9 mouse cellular contexts compared by ENCODE assay signal in the genomic region with DNA sequence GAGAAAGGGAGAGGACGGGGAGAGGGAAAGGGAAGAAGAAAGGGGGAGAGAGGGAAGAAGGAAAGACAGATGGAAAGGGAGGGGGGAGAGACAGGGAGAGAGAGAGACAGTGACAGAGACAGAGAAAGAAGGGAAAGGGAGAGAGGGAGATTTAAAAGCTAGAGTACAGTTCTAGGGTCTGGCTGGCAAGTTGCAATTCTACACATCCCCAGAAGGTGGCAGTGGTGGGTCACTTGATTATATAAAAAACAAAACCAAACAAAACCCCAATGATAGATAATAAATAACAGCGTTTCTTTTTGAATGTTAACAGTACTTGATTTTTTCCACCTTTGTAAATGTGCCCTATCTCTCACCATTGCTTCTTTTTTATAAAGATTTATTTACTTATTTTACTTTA. TPM values are rescaled to one million over a fixed set of nuclear protein-coding genes. Genes with fewer than 3 reads are reported as not detected.
A peak's percentile ranks its signal among the peaks of the same experiment; 100 is the strongest.
DNase-seq lines count a peak whose midpoint lies in the region; ATAC-seq and TF ChIP-seq lines count a peak whose summit lies in the region.
"Had no signal": no experiment of that assay in that cellular context is flagged by ENCODE, and none has a peak within 500 bp of the region (broad histone marks: within the 10 kb centered on the region; RNA-seq: fewer than 3 reads in every experiment).

No protein-coding gene starts in this region.

- H3K9me3 ChIP-seq in heart, embryonic 11.5 days (replicated peaks; ENCODE audit: control insufficient read depth, low read length): no peaks in the 10 kb centered on the region
- no peaks in the 10 kb centered on the region for H3K9me3 ChIP-seq in midbrain, embryonic 15.5 days
- no peaks in the 10 kb centered on the region for H3K9me3 ChIP-seq in stomach, postnatal 0 days (ENCODE audit: control insufficient read depth, low read length)
- H3K9me3 ChIP-seq: embryonic facial prominence, embryonic 13.5 days had no signal

- DNase-seq in heart, postnatal 10 days: peak; percentile 69 to 84
- DNase-seq in CD4-positive, CD25-positive, alpha-beta regulatory T cell, adult 2 months (ENCODE audit: low read depth, low spot score): peak; percentile 79
- peak; percentile 67 for DNase-seq in adrenal gland, postnatal 14 days
- DNase-seq in layer of hippocampus, postnatal 25 days (ENCODE audit: extremely low spot score in 1 of 2, low spot score in 1 of 2): peak; percentile 50 to 80
- peak; percentile 57 for DNase-seq in stomach, postnatal 0 days (ENCODE audit: low spot score)

- no peak overlapping the region for H3K27ac ChIP-seq in heart, embryonic 11.5 days (ENCODE audit: low read depth, low read length)
- no peak overlapping the region for H3K27ac ChIP-seq in midbrain, embryonic 15.5 days
- H3K27ac ChIP-seq in stomach, postnatal 0 days (replicated peaks): no peak overlapping the region
- H3K27ac ChIP-seq: embryonic facial prominence, embryonic 13.5 days had no signal

- no peak for TF ChIP-seq EP300 in stomach, postnatal 0 days (optimal IDR thresholded peaks at IDR 0.05)

- no peaks in the 10 kb centered on the region for H3K27me3 ChIP-seq in heart, embryonic 11.5 days (ENCODE audit: control insufficient read depth, insufficient read depth, low read length)
- no peaks in the 10 kb centered on the region for H3K27me3 ChIP-seq in midbrain, embryonic 15.5 days (replicated peaks)
- no peaks in the 10 kb centered on the region for H3K27me3 ChIP-seq in stomach, postnatal 0 days (ENCODE audit: control insufficient read depth, insufficient read depth, low read length)
- H3K27me3 ChIP-seq: embryonic facial prominence, embryonic 13.5 days had no signal

- WGBS in heart, embryonic 11.5 days (ENCODE audit: insufficient replicate concordance): 39% methylated on average over 2 of the region's 2 CpGs
- WGBS in midbrain, embryonic 15.5 days: 45% methylated on average over 2 of the region's 2 CpGs
- WGBS in stomach, postnatal 0 days: 24% methylated on average over 2 of the region's 2 CpGs

- no peaks in the 10 kb centered on the region; the same call in 1 of the 2 replicates for H3K36me3 ChIP-seq in heart, embryonic 11.5 days (ENCODE audit: control insufficient read depth, insufficient read depth, low read length)
- H3K36me3 ChIP-seq in midbrain, embryonic 15.5 days (replicated peaks): no peaks in the 10 kb centered on the region
- no peaks in the 10 kb centered on the region for H3K36me3 ChIP-seq in stomach, postnatal 0 days (ENCODE audit: control insufficient read depth, insufficient read depth, low read length)

- TF ChIP-seq CTCF in stomach, postnatal 0 days (IDR thresholded peaks at IDR 0.05; ENCODE audit: low read depth): peak; percentile 84

- intact Hi-C loops in heart, postnatal 10 days (cut with DNase I): loop anchor here (1.0 to 10.0 kb wide), 3 partner anchors 57 to 265 kb away; a partner anchor contains a TSS

- ATAC-seq in heart, embryonic 11.5 days (replicated peaks; ENCODE audit: insufficient number of reproducible peaks, low FRiP score, low TSS enrichment): no peak
- ATAC-seq in erythroblast, adult 5-6 weeks (replicated peaks; ENCODE audit: low FRiP score, poor library complexity, severe bottlenecking): 0 out of 2 replicates have a peak, but pooled peaks have one; percentile 31
- 0 out of 2 replicates have a peak, but pooled peaks have one; percentile 37 for ATAC-seq in midbrain, embryonic 15.5 days (replicated peaks)
- ATAC-seq in stomach, postnatal 0 days (ENCODE audit: low FRiP score, low TSS enrichment): no peak

- H3K4me3 ChIP-seq in heart, embryonic 11.5 days (ENCODE audit: low read depth, low read length): no peak overlapping the region
- no peak overlapping the region for H3K4me3 ChIP-seq in midbrain, embryonic 15.5 days
- H3K4me3 ChIP-seq in stomach, postnatal 0 days (ENCODE audit: low read depth, low read length): no peak overlapping the region
- H3K4me3 ChIP-seq: embryonic facial prominence, embryonic 13.5 days had no signal

- no peak overlapping the region for H3K9ac ChIP-seq in heart, embryonic 11.5 days (ENCODE audit: low read depth, low read length)
- no peak overlapping the region for H3K9ac ChIP-seq in midbrain, embryonic 15.5 days
- no peak overlapping the region for H3K9ac ChIP-seq in stomach, postnatal 0 days (ENCODE audit: low read length)
- H3K9ac ChIP-seq: embryonic facial prominence, embryonic 13.5 days had no signal

- no peaks in the 10 kb centered on the region for H3K4me1 ChIP-seq in heart, embryonic 11.5 days (ENCODE audit: control insufficient read depth, insufficient read depth, low read length)
- H3K4me1 ChIP-seq in midbrain, embryonic 15.5 days: no peaks in the 10 kb centered on the region
- no peaks in the 10 kb centered on the region for H3K4me1 ChIP-seq in stomach, postnatal 0 days (replicated peaks; ENCODE audit: control insufficient read depth, insufficient read depth)
- H3K4me1 ChIP-seq: embryonic facial prominence, embryonic 13.5 days had no signal

- no peak overlapping the region for H3K4me2 ChIP-seq in heart, embryonic 11.5 days
- no peak overlapping the region for H3K4me2 ChIP-seq in midbrain, embryonic 15.5 days
- no peak overlapping the region for H3K4me2 ChIP-seq in stomach, postnatal 0 days (replicated peaks; ENCODE audit: low read depth)
- H3K4me2 ChIP-seq: embryonic facial prominence, embryonic 13.5 days had no signal

RNA-seq across cellular contexts. Expression of a gene that starts 28.3 kb away (rescaled TPM):
- 10 to 100 TPM; 49.6 to 53.5 TPM for total RNA-seq in heart, postnatal 10 days (2021)
- 30.9 and 32.4 TPM in 2 replicates for polyA plus RNA-seq in heart, embryonic 11.5 days (2014; fragmentation: Nextera tagmentation; extraction: Ambion mirVana)
- 33.2 and 36.8 TPM in 2 replicates for total RNA-seq in adrenal gland, postnatal 14 days (2021)
- total RNA-seq in erythroblast, adult 5-6 weeks (2015; ENCODE audit: low replicate concordance): 10.7 and 19.2 TPM in 2 replicates
- total RNA-seq in erythroblast, adult 5-6 weeks (2017; ENCODE audit: low replicate concordance): 14.1 and 22.6 TPM in 2 replicates
- 1 to 10 TPM; 6.4 to 6.5 TPM for total RNA-seq in layer of hippocampus, postnatal 25 days (2021)
- polyA plus RNA-seq in midbrain, embryonic 15.5 days (2015; fragmentation: Nextera tagmentation; extraction: Ambion mirVana): 11.4 and 13.9 TPM in 2 replicates
- 22.2 and 23.2 TPM in 2 replicates for polyA plus RNA-seq in stomach, postnatal 0 days (2015; fragmentation: Nextera tagmentation; extraction: Ambion mirVana)

Comparison
In these comparisons a context has a peak if more than half of its experiments do, and no peak if none do; other contexts are left out.
1. ATAC-seq: peak in erythroblast, adult 5-6 weeks (single experiment) and midbrain, embryonic 15.5 days (single experiment); none in heart, embryonic 11.5 days (single experiment) and stomach, postnatal 0 days (single experiment).
2. Peak in every context shown above with its lines, with median percentiles within 50 percentile points of each other: DNase-seq.